Mouse (Mus musculus) ES-Bruce4 (cell line): ENCODE data around the gene Hoxc12.

Experiments used
- CTCF ChIP-seq: IDR thresholded peaks from one replicate; pipeline ENCODE4 v1.8.1; 2011; ENCODE audit warnings: low read depth, low read length
- POLR2A ChIP-seq: IDR thresholded peaks from one replicate; pipeline ENCODE4 v1.8.1; 2011; ENCODE audit warnings: low read length; ENCODE audit not compliant: insufficient read depth

DNA sequence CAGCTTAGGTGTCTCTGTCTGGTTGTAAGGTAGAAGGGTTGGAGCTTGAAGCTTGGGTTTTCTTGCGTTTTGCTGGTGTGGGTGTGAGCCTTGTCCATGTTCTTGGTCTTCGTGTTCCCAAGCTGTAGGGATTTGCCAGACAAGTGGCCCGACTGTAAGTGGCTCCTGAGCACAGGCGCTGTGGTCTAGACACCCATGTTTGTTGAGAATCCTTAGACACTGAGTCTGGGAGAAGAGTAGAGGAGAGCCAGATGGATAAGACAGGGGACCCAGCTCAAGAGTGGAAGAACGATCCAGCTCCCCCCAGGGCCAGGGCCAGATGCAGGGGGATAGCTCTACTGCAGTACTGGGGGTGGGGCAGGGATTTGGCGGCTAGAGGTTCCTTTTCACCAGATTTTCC lies 36.2 kb downstream of the Hoxc12 start:
- TF ChIP-seq CTCF (no peak), POLR2A (no peak)
